Mouse (Mus musculus): ENCODE data around the gene Catsper1.
A peak's percentile ranks its signal among the peaks of the same experiment; 100 is the strongest.
"Not testable (repeated sequence)": the region's sequence is repeated elsewhere in the genome, so short reads cannot be mapped to it uniquely, and the experiment has no call there.

Catsper1 gene

DNA sequence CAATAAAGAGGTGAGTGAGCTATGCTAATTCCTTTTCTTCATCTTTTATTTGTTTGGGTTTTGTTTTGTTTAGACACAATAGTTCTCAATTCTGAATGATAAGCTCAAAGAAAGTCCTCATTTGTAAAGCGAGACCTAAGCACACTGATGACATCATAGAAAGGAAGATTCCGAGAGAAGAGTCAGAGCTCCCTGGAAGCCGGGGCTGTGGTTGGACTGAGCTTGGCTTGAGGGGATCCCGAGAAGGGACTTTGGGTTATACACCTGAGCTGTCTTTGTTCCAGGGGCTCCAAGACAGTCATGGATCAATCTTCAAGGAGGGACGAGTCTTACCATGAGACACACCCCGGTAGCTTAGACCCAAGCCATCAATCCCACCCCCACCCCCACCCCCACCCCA is at the start of gene Catsper1:
TSS of gene Catsper1 (plus strand) at position 301 of the 400 bp plus-strand sequence.
- no peak for DNase-seq

GRCm38 (mm10) chr19:5294972-5295735 is 40.4 kb upstream of the Catsper1 start, which contains the start of gene Sf3b2:
Gene Sf3b2, minus strand, starts transcription at chr19:5295455.
- peak; percentile 99 for DNase-seq

- DNase-seq, result no peak
These were observed 39.8 kb upstream of the Catsper1 start for GRCm38 (mm10) chr19:5295736-5296075.

GRCm38 (mm10) chr19:5296630-5297029 is 38.9 kb upstream of the Catsper1 start:
- no peak for DNase-seq

- no peak for DNase-seq
These were observed 37.4 kb upstream of the Catsper1 start, which contains the start of gene Gal3st3 for GRCm38 (mm10) chr19:5297903-5298800. Gene Gal3st3, plus strand, starts transcription at chr19:5298331.

DNA sequence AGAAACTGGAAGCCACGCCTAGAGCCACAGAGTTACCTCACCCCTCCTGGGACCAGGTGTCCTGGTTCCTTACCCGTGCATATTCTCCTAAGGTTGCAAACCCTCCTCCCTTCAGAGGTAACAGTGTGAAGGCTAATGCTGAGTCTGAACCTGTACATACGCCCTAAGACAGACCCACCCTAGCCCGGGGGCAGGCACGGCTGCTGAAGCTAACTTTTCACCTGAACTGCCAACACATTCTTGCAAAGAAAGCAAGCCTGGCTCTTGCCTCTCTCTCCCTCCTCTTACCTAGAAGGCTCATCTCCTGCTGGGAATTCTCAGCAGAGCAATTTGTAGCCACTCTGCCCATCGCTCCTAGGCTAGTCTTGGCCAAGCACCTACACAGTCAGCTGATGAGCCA is 35.0 kb upstream of the Catsper1 start:
- no peak for DNase-seq

GRCm38 (mm10) chr19:5302455-5302854 is 33.1 kb upstream of the Catsper1 start:
- peak; percentile 67 for DNase-seq

GRCm38 (mm10) chr19:5306279-5306678 is 29.3 kb upstream of the Catsper1 start:
- DNase-seq, result no peak

DNA sequence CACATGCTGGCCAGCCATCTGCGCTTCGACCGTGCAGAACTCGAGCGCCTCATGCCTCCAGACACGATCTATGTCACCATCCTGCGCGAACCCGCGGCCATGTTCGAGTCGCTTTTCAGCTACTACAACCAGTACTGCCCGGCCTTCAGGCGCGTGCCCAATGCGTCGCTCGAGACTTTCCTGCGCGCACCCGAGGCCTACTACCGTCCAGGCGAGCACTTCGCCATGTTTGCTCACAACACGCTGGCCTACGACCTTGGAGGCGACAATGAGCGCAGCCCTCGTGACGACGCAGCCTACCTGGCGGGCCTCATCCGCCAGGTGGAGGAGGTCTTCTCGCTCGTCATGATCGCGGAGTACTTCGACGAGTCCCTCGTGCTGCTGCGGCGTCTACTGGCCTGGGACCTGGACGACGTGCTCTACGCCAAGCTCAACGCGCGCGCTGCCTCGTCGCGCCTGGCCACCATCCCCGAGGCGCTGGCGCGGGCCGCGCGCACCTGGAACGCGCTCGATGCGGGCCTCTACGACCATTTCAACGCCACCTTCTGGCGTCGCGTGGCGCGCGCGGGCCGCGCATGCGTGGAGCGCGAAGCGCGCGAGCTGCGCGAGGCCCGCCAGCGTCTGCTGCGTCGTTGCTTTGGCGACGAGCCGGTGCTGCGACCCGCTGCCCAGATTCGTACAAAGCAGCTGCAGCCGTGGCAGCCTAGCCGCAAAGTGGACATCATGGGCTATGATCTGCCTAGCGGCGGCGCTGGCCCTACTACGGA is 28.4 kb upstream of the Catsper1 start:
- DNase-seq, result no peak

DNA sequence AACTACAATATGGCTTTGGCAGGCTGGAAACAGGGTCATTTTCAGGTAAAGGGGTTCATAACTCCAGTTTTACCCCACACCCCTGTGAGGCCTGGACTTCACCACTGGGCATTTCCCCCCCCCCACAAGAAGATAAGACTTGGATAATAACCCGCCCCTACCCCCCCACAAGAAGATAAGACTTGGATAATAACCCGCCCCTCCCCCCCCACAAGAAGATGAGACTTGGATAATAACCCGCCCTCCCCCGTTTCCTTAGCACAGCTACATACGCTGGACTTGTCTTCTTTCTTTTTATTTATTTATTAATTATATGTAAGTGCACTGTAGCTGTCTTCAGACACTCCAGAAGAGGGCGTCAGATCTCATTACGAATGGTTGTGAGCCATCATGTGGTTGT is 26.5 kb upstream of the Catsper1 start:
- no peak for DNase-seq

DNA sequence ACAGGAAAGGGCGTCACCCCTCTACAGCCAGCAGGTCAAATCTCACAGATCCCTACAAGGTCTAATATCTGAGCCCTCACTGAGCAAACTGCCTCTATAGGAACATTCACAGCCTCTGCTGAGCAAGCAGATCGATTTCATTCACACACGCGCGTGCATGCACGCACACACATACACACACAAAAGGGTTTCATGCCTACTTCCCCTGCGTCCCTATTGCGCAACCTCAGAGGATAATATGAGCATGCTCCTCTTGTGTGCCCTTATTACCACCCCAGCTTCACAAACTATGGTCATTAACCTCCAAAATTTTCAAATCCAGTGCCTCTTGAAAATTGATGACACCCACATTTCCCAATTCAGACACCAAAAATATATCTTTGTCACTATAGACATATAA is 22.4 kb upstream of the Catsper1 start:
- no peak for DNase-seq

DNA sequence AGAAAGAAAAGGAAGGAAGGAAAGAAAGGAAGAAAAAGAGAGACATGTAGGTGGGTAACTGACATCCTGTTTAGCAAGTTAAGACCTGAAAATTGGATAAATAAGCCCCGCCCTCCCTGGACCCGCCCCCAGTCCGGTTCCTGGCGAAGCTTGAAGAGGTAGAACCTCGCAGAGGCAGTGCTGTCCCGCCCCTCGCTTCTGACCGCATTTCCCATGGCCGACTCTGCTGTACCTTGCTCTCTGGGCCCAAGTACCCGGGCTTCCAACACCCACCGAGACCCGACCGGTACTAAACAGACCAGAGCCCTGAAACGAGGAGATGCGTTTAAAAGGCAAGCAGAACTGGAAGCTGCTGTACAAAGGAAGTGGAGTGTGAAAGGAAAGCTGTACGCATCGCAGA is 11.7 kb upstream of the Catsper1 start:
- DNase-seq, result peak; percentile 15

GRCm38 (mm10) chr19:5327970-5328369 is 7.6 kb upstream of the Catsper1 start:
- DNase-seq, result no peak

- peak; percentile 9 for DNase-seq
These were observed 800 bp upstream of the Catsper1 start for GRCm38 (mm10) chr19:5334741-5335140.

GRCm38 (mm10) chr19:5337975-5338374 is 2.4 kb downstream of the Catsper1 start:
- peak; percentile 85 for DNase-seq

DNA sequence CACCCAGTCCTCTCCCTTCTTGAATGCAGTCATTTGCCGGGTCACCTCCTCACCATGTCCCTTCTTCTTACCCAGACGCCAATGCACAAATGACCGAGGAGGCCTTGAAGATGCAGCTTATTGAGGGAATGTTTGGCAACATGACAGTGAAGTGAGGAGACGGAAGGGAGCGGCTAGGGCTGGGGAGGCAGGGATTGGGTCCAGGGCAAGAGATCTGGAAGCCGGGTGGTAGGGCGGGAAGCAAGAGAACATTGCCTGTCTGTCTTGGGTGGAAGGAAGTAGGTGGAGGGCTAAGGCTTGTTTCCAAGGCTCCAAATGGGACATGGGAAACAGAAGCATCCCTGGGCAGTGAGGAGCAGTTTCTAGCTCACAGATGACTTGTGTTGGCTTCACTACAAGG is 5.8 kb downstream of the Catsper1 start:
- DNase-seq, result no peak

DNA sequence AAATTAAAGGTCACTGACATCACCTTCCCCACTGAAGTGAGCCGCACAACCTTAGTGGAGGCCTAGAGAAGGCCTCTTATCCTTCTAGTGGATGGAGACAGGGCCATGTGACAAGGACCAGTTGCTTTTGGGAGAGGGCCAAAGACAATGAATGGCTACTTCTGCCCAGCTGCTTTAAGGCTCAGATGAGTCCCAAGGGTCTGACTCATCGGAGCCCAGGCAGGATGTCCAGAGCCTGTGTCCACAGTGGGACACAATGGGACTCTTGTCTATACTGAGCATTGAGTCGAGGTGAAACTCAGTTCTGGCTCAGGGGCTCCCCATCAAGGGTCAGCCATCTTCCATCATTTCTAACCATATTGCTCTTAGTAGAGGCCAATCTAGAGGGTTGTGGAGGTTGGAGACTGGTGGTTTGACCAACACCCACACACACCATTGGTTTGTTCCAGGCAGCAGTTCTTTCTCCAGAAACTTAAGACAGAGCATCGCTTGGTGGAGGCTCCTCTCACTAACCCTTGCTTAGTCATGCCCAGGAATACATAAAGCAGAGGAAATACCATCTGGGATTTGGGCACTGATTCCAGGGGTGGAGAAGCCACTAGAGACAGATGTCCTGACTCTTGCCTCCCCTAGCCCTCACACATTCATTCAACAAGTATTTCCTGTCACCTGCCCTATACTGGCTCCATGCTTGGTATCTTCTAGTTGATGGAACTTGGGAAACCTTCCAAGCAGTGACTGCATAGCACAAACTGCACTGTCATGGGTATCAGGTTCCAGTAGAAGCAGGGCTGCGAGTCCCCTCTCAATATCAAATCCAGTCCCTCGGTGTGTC is 10.0 kb downstream of the Catsper1 start:
- DNase-seq, result no peak

DNA sequence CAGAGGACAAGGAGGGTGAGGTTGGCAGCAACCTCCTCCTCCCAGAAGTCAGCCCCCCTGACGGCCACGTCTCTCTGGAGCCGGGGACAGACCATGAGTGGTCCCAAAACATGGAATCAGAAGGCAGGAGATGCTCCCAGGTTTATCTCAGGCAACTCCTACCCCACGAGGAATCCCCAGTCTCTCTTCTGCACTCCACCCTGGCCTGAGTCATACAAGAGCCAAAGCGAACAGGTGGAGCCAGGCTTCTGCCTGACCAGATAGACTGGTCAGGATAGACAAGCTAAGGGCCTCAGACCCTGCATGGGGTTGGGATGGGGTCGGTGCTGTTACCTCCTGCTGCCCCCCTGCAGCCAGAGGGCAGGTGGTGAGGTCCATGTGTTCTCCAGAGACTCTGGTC is 12.5 kb downstream of the Catsper1 start:
- DNase-seq, result no peak

DNA sequence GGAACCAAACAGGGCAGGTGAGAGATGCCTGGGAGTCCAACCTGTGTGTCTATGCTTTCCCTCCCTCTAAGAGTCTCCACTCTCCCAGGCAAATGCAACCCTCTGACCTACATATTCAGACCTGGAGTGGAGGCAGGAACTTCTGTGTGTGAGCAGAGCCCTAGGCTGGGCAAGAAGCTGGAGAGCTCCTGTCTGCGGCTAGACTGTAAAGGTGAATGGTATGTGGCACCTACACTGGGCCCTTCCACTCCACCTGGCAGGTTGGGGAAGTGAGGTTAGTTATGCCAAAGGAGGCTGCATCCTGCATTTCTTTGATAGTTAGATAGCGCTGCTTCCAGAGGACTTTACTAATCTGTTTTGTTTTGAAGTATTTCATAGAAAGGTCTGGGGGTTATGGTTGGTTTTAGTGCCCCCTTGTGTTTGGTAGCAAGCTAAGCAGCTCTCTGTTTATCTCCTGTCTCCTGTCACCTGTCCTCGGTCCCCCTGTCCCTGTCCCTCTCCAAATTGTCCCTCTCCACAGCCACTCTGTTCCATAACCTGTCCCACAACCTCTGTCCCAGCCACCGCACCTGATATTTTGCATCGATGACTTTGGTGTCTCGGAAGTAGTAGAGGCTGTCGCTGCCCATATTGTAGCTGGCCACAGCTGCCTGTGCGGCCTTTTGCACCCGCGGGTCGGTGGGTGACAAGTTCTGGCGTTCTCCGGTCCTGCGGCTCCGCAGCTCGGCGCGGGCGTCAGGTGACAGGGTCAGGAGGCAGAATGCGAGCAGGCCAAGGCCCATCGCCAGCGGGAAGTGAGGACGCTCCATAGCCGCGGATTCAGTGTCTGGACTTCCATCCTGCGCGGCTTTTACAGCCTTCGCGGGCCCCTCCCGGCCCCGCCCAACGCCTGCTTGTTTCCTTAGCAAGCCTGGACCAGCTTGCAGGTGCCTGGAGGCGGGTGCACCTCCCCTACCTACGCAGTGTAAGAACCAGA is 13.3 kb downstream of the Catsper1 start:
- peak; percentile 6 for DNase-seq

GRCm38 (mm10) chr19:5349502-5349873 is 13.9 kb downstream of the Catsper1 start, which contains the start of gene Cst6:
Gene Cst6, minus strand, starts transcription at chr19:5349574.
- not testable (repeated sequence) for DNase-seq

GRCm38 (mm10) chr19:5353609-5354008 is 18.1 kb downstream of the Catsper1 start:
- no peak for DNase-seq
